Mouse (Mus musculus) midbrain, embryonic 12.5 days (tissue): Measurements from ENCODE around the gene Slc38a10. TPM values are rescaled to one million over a fixed set of nuclear protein-coding genes. Genes with fewer than 3 reads are reported as not detected.
A peak's percentile ranks its signal among the peaks of the same experiment; 100 is the strongest.

Source experiments
- ATAC-seq: fragments of 200-750 bp; cut with Nextera tagmentation; 2 replicates; pipeline ENCODE4 v1.8.0; 2017; ENCODE audit warnings: low read depth, moderate TSS enrichment, moderate library complexity; ENCODE audit not compliant: low FRiP score
- H3K27ac ChIP-seq: fragments of 300-500 bp; sonication (generic); replicated peaks from 2 replicates; pipeline ENCODE4 v1.5.1; 2016; ENCODE audit warnings: mild to moderate bottlenecking
- H3K27me3 ChIP-seq: fragments of 300-500 bp; sonication (generic); 2 replicates; pipeline ENCODE4 v1.6.1; 2016; ENCODE audit warnings: mild to moderate bottlenecking
- H3K36me3 ChIP-seq: fragments of 300-500 bp; sonication (generic); 2 replicates; pipeline ENCODE4 v1.6.1; 2016
- H3K4me1 ChIP-seq: fragments of 300-500 bp; sonication (generic); 2 replicates; pipeline ENCODE4 v1.6.1; 2016
- H3K4me2 ChIP-seq: fragments of 300-500 bp; sonication (generic); replicated peaks from 2 replicates; pipeline ENCODE4 v1.6.1; 2016; ENCODE audit warnings: mild to moderate bottlenecking, moderate library complexity
- H3K4me3 ChIP-seq: fragments of 300-500 bp; sonication (generic); 2 replicates; pipeline ENCODE4 v1.5.1; 2016; ENCODE audit warnings: mild to moderate bottlenecking
- H3K9ac ChIP-seq: fragments of 300-500 bp; sonication (generic); replicated peaks from 2 replicates; pipeline ENCODE4 v1.6.1; 2016; ENCODE audit warnings: mild to moderate bottlenecking, moderate library complexity
- H3K9me3 ChIP-seq: fragments of 300-500 bp; sonication (generic); 2 replicates; pipeline ENCODE4 v1.6.1; 2016; ENCODE audit warnings: mild to moderate bottlenecking
- WGBS: fragments of 180-500 bp; shearing (Covaris S2); methylation state at CpG from one replicate; pipeline ENCODE4 v1.1.7; 2016; 5-methylcytosine and 5-hydroxymethylcytosine counted together
- polyA plus RNA-seq: library from polyadenylated mRNA; unstranded; fragments of >200 nt; fragmentation: Nextera tagmentation; extraction: Ambion mirVana; gene quantifications from 2 replicates; pipeline ENCODE4 v1.2.1, GENCODE M21; 2016

The Slc38a10 gene
- polyA plus RNA-seq, 1 experiment from 2014 or later: 106 TPM

DNA sequence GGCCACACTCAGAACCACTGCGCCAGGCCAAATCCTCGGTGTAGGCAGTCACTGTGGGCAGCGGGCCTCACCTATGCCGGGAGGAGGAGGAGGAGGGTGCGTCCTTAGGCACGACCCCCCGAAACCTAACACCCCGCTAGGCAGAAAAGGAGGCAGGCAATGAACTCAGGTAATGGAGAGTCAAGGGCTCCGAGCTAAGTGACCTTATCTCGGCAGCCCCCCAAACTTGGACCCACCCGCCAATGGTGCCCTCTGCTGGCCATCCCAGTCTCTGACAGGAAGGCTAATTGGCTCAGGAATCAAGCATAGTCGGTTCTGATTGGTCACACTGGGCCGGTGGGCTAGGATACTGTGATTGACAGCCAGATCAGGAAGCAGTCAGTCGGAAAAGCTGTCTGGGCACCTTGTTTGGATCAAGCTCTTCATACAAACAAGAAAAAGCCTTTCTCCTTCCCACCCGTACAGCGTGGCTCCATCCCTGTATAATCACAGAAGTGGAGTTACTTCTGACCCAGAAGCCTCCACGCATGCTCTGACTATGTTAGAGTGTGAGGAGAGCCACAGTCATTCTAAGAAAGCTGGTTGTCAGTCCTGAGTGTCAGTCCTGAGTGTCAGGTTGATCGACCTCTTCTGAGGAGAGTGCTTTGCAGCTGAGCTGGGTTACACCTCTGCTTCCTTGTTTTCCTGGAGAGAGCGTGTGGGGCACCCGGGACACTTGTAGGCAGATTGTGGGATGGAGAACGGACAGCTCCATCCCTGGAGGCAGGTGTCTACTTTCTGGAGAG, 18.3 kb upstream of the Slc38a10 start:
- Histone ChIP-seq H3K4me2 (peak overlapping the region; percentile 50), H3K4me3 (peak overlapping the region; percentile 25), H3K27ac (peak overlapping the region; percentile 39; the same call in 1 of the 2 replicates), H3K36me3 (no peaks in the 10 kb centered on the region), H3K9ac (no peak overlapping the region; the same call in 1 of the 2 replicates), H3K9me3 (no peaks in the 10 kb centered on the region), H3K4me1 (peaks cover 32% of the 10 kb centered on the region), H3K27me3 (no peaks in the 10 kb centered on the region; the same call in 1 of the 2 replicates)
- 18% methylated on average over 21 of the region's 21 CpGs for WGBS
- ATAC-seq: peak; percentile 77

DNA sequence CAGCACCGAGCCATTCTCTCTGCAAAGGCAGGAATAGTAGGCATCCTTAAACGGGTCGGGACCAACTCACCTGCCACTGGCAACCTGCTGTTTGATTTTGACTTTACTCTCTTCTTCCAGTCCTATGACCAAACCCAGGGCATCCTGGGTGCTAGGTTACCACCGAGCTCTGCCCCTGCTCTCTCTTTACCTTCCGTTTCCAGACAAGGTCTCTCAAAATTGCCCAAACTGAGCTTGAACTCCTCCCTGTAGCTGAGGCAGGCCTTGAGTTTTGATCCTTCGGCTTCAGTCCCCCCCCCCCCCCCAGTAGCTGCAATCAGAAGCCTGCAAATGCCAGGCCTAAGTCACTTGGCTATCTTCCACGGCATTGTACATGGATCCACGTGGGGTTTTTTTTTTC, 17.4 kb upstream of the Slc38a10 start:
- WGBS: 80% methylated on average over 8 of the region's 8 CpGs
- no peaks in the 10 kb centered on the region; the same call in 1 of the 2 replicates for H3K27me3 ChIP-seq
- no peak overlapping the region for H3K4me3 ChIP-seq
- H3K9me3 ChIP-seq: no peaks in the 10 kb centered on the region
- H3K4me2 ChIP-seq: no peak overlapping the region
- no peak overlapping the region for H3K27ac ChIP-seq
- H3K36me3 ChIP-seq: no peaks in the 10 kb centered on the region
- H3K4me1 ChIP-seq: peaks cover 33% of the 10 kb centered on the region
- ATAC-seq: no peak
- H3K9ac ChIP-seq: no peak overlapping the region

DNA sequence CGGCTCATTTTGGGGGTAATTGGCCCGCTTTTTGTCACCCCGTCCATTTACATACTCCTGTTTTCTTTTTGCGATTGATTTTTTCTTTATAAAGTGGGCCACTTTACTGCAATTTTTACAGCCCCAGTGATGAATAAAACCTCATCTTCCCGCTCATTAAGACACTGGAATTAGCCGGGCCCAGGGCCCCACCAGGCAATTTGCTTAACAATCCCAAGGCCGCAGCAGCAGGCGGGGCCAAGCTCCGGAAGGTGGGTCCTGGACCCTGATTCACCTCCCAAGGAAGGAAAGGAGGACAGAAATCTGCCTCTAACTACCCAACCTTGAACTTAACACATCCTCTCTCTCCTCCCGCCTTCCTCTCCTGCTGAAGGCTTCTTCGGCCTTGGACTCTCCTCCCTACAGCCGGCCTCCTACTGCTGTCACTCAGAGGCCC, 16.8 kb upstream of the Slc38a10 start:
- no peaks in the 10 kb centered on the region for H3K9me3 ChIP-seq
- H3K27ac ChIP-seq: no peak overlapping the region
- H3K36me3 ChIP-seq: no peaks in the 10 kb centered on the region
- H3K4me1 ChIP-seq: peaks cover 33% of the 10 kb centered on the region
- no peak overlapping the region for H3K4me3 ChIP-seq
- no peak for ATAC-seq
- H3K27me3 ChIP-seq: no peaks in the 10 kb centered on the region; the same call in 1 of the 2 replicates
- WGBS: 29% methylated on average over 12 of the region's 12 CpGs
- H3K9ac ChIP-seq: no peak overlapping the region
- no peak overlapping the region for H3K4me2 ChIP-seq

DNA sequence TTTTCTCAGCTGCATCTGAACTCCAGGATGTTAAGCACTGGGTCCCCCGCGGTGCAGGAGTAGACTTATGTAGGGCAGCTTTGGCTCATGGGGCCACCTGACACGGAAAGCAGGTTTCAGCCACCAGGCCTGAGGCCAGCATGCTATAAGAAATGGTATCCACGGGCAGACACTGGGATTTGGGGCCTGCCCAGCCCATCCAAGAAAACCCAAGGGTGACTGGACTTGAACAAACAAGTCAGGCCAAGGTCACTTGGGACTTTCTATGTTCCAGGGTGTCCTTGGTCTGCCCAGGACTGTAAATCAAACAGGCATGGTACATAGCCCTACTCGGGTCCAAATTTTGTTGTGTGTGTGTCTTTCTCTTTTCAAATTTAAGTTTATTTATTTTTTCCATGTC, 15.9 kb upstream of the Slc38a10 start:
- no peak overlapping the region for H3K27ac ChIP-seq
- no peaks in the 10 kb centered on the region; the same call in 1 of the 2 replicates for H3K27me3 ChIP-seq
- WGBS: 39% methylated on average over 5 of the region's 5 CpGs
- H3K4me3 ChIP-seq: no peak overlapping the region
- H3K4me1 ChIP-seq: peaks cover 33% of the 10 kb centered on the region
- no peaks in the 10 kb centered on the region for H3K36me3 ChIP-seq
- H3K4me2 ChIP-seq: no peak overlapping the region
- H3K9ac ChIP-seq: no peak overlapping the region
- ATAC-seq: no peak
- H3K9me3 ChIP-seq: no peaks in the 10 kb centered on the region

DNA sequence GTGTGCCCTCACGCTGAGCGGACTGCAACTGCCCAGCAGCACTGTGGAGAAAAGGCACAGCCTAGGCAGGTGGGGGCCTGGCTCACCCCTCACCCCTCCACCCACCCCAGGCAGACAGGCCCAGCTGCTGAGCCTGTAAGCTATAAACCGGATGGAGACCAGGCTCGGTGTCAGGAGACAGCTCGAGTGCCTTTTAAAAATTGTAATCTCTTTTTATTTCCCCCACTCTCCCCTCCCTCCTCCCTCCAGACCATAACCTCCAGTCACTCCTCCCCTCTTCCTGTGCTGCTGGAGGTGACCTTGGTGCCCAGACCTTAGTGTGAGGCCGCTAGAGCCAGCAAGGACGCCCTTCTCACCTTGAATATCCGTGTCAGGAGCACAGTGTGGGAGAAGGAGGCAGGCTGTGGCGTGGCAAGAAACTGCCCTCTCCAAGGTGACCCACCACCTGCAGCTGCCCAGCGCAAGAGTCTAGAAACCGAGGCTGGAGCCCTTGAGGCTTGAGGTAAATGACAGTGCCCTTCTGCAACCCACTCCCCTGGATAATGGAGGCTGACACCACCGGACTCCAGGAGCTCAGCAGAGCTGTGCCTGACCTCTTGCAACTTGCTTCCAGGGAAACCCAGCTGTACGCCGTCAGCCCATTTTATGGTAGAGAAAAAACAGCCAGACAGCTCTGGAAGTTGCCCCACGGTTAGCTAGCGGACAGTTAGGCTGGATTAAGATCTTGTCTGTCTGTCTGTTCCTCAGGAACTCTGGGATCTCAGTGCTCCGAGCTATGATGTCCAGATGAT, 13.5 kb upstream of the Slc38a10 start:
- no peaks in the 10 kb centered on the region for H3K9me3 ChIP-seq
- no peak overlapping the region for H3K27ac ChIP-seq
- no peak overlapping the region for H3K4me2 ChIP-seq
- 65% methylated on average over 17 of the region's 17 CpGs for WGBS
- no peak overlapping the region for H3K4me3 ChIP-seq
- no peaks in the 10 kb centered on the region for H3K36me3 ChIP-seq
- H3K9ac ChIP-seq: no peak overlapping the region; the same call in 1 of the 2 replicates
- H3K27me3 ChIP-seq: no peaks in the 10 kb centered on the region; the same call in 1 of the 2 replicates
- peaks cover 32% of the 10 kb centered on the region for H3K4me1 ChIP-seq
- ATAC-seq: no peak

DNA sequence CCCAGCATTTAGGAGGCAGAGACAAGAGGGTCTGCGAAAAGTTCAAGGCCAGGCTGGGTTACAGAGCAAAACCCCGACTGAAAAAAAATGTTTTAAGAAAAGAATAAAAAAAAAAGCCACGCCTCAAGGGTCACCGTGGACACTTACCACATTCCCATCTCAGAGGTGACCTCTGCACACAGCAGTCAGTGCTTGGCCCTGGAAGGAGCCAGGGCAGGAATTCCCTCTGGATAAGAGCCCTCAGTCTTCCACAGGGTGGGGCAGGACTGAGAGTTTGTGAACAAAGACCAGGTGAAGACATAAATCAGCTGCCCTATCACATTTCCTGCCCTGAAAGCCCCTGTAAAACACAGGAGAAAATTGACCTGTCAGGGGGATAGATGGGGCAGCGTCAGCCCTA, 12.9 kb upstream of the Slc38a10 start:
- Histone ChIP-seq H3K9me3 (no peaks in the 10 kb centered on the region), H3K9ac (no peak overlapping the region; the same call in 1 of the 2 replicates), H3K4me1 (peaks cover 26% of the 10 kb centered on the region), H3K4me2 (no peak overlapping the region), H3K27ac (no peak overlapping the region), H3K4me3 (no peak overlapping the region), H3K27me3 (no peaks in the 10 kb centered on the region; the same call in 1 of the 2 replicates), H3K36me3 (no peaks in the 10 kb centered on the region)
- 82% methylated on average over 5 of the region's 5 CpGs for WGBS
- ATAC-seq: no peak

DNA sequence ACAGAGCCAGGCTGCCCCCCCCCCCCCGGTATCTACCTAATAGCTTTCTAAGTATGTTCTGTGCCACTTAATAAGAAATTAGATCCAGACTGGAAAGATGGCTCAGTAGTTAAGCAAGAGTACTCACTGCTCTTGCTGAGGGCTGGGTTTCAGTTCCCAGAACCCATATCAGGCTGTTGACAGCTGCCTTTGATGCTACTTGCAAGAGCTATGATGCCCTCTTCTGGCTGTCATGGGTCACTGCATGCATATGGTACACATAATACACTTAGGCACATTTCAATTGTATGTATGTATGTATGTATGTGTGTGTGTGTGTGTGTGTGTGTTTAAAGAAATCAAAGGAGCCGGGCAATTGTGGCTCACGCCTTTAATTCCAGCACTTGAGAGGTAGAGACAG, 12.1 kb upstream of the Slc38a10 start:
- Histone ChIP-seq H3K36me3 (no peaks in the 10 kb centered on the region), H3K9me3 (no peaks in the 10 kb centered on the region), H3K27ac (no peak overlapping the region), H3K4me2 (no peak overlapping the region), H3K9ac (no peak overlapping the region), H3K4me3 (no peak overlapping the region), H3K27me3 (no peaks in the 10 kb centered on the region; the same call in 1 of the 2 replicates), H3K4me1 (peaks cover 19% of the 10 kb centered on the region)
- ATAC-seq: no peak
- 86% methylated on average over 3 of the region's 3 CpGs for WGBS

DNA sequence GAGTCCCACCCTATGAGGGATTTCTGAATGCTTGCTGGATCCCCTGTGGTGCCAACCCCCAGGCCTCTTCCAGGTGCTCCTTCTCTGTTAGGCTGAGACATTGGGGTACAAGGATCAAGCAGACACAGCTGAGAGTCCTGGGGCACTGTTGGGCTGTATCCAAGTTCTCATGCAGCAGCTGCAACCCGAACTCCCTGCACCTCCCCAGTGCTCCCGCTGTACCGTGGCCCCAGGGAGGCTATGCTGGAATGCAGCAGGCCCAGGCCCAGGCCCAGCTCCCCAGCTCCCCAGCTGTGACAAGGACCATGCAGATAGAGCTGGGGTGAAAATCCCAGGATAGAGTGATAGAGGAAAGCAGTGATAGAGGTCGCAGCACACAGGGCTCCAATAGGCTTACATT, 10.1 kb upstream of the Slc38a10 start:
- Histone ChIP-seq H3K36me3 (no peaks in the 10 kb centered on the region), H3K9me3 (no peaks in the 10 kb centered on the region), H3K4me3 (no peak overlapping the region), H3K27me3 (no peaks in the 10 kb centered on the region), H3K27ac (no peak overlapping the region), H3K9ac (no peak overlapping the region), H3K4me1 (peaks cover 11% of the 10 kb centered on the region), H3K4me2 (no peak overlapping the region)
- 41% methylated on average over 4 of the region's 4 CpGs for WGBS
- ATAC-seq: no peak

DNA sequence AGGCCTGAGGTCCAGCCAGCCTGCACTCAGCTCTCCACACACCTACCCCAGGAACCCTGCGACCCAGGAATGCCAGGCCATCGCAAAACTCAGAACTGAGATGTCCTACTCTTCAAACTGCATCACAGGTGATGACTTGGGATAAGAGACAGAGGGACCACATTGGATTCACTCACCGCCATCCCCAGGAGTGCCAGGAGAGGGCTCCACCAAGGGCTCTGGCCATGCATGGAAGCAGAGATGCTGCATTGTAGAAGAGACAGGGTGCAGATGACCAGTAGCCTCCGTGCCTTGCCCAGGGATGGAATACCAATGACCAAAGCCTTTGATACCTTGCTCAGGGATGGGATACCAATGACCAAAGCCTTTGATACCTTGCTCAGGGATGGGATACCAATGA, 9.3 kb upstream of the Slc38a10 start:
- no peak for ATAC-seq
- Histone ChIP-seq H3K36me3 (no peaks in the 10 kb centered on the region), H3K9me3 (no peaks in the 10 kb centered on the region), H3K27ac (no peak overlapping the region), H3K9ac (no peak overlapping the region), H3K4me1 (peaks cover 11% of the 10 kb centered on the region), H3K4me2 (no peak overlapping the region), H3K27me3 (no peaks in the 10 kb centered on the region), H3K4me3 (no peak overlapping the region)
- WGBS: 68% methylated on average over 4 of the region's 4 CpGs

DNA sequence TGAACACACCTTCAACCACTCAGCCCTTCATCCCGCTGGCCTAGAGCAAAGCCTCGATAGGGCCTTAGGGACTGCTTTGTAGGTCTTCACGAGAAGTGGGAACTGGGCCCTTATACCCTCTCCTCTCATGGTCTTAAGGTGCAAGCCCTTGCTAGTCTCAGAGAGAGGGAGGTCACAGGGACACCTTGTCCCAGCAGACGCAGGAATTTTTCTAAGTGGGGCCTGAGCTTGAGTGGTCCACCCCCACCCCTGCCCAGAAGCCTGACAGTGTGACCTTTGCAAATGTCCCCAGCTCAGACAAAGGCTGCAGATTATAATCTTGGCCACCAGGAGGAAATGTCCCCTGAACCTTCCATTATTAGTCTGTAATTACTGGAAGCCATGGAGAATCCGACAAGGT, 8.5 kb upstream of the Slc38a10 start:
- WGBS: 57% methylated on average over 5 of the region's 5 CpGs
- Histone ChIP-seq H3K4me2 (no peak overlapping the region), H3K4me1 (peaks cover 7% of the 10 kb centered on the region), H3K36me3 (no peaks in the 10 kb centered on the region), H3K9ac (no peak overlapping the region), H3K27ac (no peak overlapping the region), H3K27me3 (no peaks in the 10 kb centered on the region), H3K4me3 (no peak overlapping the region), H3K9me3 (no peaks in the 10 kb centered on the region)
- no peak for ATAC-seq

DNA sequence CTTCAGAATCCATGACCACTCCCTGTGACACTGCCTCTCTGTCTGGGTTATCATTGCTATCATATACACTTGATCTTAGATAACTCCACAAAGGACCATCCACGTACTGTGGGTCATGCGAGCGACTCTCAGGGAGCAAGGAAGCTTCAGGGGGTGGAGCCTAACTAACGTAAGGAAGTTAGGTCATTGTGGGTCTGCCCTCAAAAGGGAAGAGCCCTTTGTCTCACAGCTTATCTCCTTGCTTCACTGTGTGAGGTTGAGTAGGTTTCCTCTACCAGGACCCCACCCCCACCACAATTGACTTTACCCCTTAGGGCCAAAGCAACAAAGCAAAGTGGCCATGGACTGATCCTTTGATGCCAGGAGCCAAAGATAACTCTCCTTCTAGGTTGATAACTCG, 7.7 kb upstream of the Slc38a10 start:
- Histone ChIP-seq H3K27ac (no peak overlapping the region), H3K9ac (no peak overlapping the region), H3K4me3 (no peak overlapping the region), H3K9me3 (no peaks in the 10 kb centered on the region), H3K27me3 (no peaks in the 10 kb centered on the region), H3K4me2 (no peak overlapping the region), H3K4me1 (peaks cover 3% of the 10 kb centered on the region; the same call in 1 of the 2 replicates), H3K36me3 (no peaks in the 10 kb centered on the region)
- ATAC-seq: no peak
- WGBS: 66% methylated on average over 5 of the region's 5 CpGs
